Mouse (Mus musculus): ENCODE results near the gene Slco2a1. TPM values are rescaled to one million over a fixed set of nuclear protein-coding genes. Genes with fewer than 3 reads are reported as not detected.
"Not testable (repeated sequence)": the region's sequence is repeated elsewhere in the genome, so short reads cannot be mapped to it uniquely, and the experiment has no call there.

Slco2a1 gene
- polyA plus RNA-seq, 1 experiment from 2014 or later, result 21.4 TPM

DNA sequence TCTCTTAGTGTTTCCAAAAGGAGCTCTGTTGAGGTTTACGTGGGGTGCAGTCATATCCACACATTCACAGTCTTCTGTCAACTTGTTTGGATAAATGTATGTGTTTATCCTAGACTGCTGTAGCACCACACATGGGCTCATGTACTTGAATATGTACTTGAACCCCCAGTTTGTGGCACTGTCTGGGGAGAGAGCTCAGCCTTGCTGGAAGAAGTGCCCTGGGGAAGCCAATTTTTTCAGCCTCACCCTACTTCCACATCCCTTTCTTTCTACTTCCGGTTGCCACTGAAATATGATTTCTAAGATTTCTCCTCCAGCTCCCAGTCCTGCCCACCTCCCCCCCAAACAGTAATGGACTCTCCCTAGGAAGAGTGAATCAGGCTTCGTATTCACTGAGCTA, 105.2 kb downstream of the Slco2a1 start:
- no peak overlapping the region for H3K27ac ChIP-seq (ENCODE audit: low read length)
- WGBS, result 65% methylated on average over 3 of the region's 3 CpGs
- no peaks in the 10 kb centered on the region for H3K27me3 ChIP-seq (ENCODE audit: control insufficient read depth, insufficient read depth, low read depth, low read length)
- H3K9me3 ChIP-seq (ENCODE audit: control insufficient read depth, low read length), result no peaks in the 10 kb centered on the region
- H3K4me3 ChIP-seq (ENCODE audit: low read length), result no peak overlapping the region
- no peak overlapping the region for H3K9ac ChIP-seq (ENCODE audit: low read length)
- no peak overlapping the region for H3K4me2 ChIP-seq (ENCODE audit: low read depth, low read length)
- H3K4me1 ChIP-seq (replicated peaks; ENCODE audit: control insufficient read depth, insufficient read depth, low read length), result peaks cover 14% of the 10 kb centered on the region; the same call in 1 of the 2 replicates
- no peaks in the 10 kb centered on the region for H3K36me3 ChIP-seq (ENCODE audit: control insufficient read depth, insufficient read depth, low read length)
- no peak for ATAC-seq (ENCODE audit: low read depth)

DNA sequence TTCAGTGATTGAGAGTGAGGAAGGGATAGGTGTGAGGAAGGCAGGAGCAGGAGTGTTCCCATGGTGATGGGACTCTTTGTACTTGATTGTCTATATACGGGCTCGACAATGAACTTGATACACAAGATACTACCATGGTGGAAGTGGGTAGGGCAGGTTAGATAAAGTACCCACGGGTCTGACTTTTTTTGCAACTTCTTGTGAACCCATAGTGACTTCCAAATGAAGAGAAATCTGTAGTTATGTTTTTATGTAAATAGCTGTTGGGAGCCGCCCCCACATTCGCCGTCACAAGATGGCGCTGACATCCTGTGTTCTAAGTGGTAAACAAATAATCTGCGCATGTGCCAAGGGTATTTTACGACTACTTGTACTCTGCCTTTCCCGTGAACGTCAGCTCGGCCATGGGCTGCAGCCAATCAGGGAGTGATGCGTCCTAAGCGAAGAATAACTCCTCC, 119.9 kb downstream of the Slco2a1 start:
- H3K36me3 ChIP-seq (ENCODE audit: control insufficient read depth, insufficient read depth, low read length); H3K9me3 ChIP-seq (ENCODE audit: control insufficient read depth, low read length): not testable (repeated sequence)
- Histone ChIP-seq H3K4me3 (ENCODE audit: low read length) (peak overlapping the region; percentile 46), H3K4me1 (replicated peaks; ENCODE audit: control insufficient read depth, insufficient read depth, low read length) (peaks cover 20% of the 10 kb centered on the region), H3K9ac (ENCODE audit: low read length) (peak overlapping the region; percentile 59), H3K27ac (ENCODE audit: low read length) (peak overlapping the region; percentile 49; the same call in 1 of the 2 replicates), H3K27me3 (ENCODE audit: control insufficient read depth, insufficient read depth, low read depth, low read length) (peaks cover 28% of the 10 kb centered on the region), H3K4me2 (ENCODE audit: low read depth, low read length) (peak overlapping the region; percentile 56)
- 14% methylated on average over 7 of the region's 14 CpGs for WGBS
- ATAC-seq (ENCODE audit: low read depth), result peak; percentile 61

DNA sequence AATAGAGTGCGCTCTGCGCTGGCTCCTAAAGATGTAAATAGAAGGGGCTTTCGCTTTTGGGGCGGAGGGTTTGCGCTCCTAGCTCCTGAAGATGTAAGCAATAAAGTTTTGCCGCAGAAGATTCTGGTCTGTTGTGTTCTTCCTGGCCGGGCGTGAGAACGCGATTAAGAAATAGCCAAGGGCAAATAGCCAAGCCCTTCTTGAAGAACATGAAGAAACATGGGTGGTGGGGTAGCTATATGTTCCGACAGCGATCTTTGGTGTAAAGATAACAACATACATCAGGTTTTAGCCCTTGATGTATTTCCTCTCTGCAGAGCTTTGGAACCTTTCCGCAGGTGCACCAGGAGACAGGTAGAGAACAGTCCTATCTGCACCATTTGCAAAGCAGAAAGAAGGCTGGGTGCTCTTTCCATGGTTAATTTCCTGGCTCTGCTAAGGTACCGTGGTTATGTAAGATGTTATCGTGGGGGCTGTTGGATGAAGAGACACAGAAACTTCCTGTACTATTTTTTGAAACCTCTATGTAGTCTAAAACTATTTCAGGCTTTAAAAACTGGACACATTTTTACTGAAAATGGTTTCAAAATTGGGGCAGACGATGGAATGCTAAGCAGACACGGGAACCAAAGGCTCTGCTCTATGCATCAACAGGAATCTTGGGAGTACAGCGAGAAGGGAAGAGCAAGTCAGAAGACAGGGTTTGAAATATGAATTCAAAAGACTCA, 120.6 kb downstream of the Slco2a1 start:
- Histone ChIP-seq H3K36me3 (ENCODE audit: control insufficient read depth, insufficient read depth, low read length) (no peaks in the 10 kb centered on the region), H3K27me3 (ENCODE audit: control insufficient read depth, insufficient read depth, low read depth, low read length) (peaks cover 35% of the 10 kb centered on the region), H3K4me2 (ENCODE audit: low read depth, low read length) (peak overlapping the region; percentile 63), H3K4me1 (replicated peaks; ENCODE audit: control insufficient read depth, insufficient read depth, low read length) (peaks cover 20% of the 10 kb centered on the region), H3K9me3 (ENCODE audit: control insufficient read depth, low read length) (no peaks in the 10 kb centered on the region), H3K27ac (ENCODE audit: low read length) (no peak overlapping the region), H3K9ac (ENCODE audit: low read length) (peak overlapping the region; percentile 63), H3K4me3 (ENCODE audit: low read length) (peak overlapping the region; percentile 55)
- 26% methylated on average over 18 of the region's 18 CpGs for WGBS
- no peak for ATAC-seq (ENCODE audit: low read depth)

DNA sequence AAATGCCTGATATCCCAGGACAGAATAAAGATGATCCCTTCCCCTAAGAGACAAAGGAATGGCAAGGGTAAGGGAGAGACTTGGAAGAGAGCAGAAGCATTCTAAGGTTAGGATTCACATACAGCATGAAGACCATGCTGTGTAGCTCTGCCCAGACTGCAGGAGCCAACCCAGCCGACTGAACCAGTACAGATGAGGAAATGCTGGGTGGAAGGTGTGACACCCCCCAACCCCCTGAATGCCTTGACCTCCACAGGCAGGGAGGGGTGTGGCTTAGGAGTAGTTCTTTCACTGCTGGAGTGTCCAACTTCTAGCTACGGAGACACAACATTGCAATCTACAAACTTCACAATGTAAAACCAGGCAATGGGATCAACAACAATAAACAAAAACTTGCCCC, 121.4 kb downstream of the Slco2a1 start:
- Histone ChIP-seq H3K36me3 (ENCODE audit: control insufficient read depth, insufficient read depth, low read length) (no peaks in the 10 kb centered on the region), H3K9ac (ENCODE audit: low read length) (no peak overlapping the region), H3K4me2 (ENCODE audit: low read depth, low read length) (no peak overlapping the region), H3K4me3 (ENCODE audit: low read length) (no peak overlapping the region), H3K4me1 (replicated peaks; ENCODE audit: control insufficient read depth, insufficient read depth, low read length) (peaks cover 20% of the 10 kb centered on the region), H3K9me3 (ENCODE audit: control insufficient read depth, low read length) (no peaks in the 10 kb centered on the region), H3K27me3 (ENCODE audit: control insufficient read depth, insufficient read depth, low read depth, low read length) (peaks cover 38% of the 10 kb centered on the region), H3K27ac (ENCODE audit: low read length) (no peak overlapping the region)
- ATAC-seq (ENCODE audit: low read depth), result no peak
- 51% methylated on average over 2 of the region's 2 CpGs for WGBS

DNA sequence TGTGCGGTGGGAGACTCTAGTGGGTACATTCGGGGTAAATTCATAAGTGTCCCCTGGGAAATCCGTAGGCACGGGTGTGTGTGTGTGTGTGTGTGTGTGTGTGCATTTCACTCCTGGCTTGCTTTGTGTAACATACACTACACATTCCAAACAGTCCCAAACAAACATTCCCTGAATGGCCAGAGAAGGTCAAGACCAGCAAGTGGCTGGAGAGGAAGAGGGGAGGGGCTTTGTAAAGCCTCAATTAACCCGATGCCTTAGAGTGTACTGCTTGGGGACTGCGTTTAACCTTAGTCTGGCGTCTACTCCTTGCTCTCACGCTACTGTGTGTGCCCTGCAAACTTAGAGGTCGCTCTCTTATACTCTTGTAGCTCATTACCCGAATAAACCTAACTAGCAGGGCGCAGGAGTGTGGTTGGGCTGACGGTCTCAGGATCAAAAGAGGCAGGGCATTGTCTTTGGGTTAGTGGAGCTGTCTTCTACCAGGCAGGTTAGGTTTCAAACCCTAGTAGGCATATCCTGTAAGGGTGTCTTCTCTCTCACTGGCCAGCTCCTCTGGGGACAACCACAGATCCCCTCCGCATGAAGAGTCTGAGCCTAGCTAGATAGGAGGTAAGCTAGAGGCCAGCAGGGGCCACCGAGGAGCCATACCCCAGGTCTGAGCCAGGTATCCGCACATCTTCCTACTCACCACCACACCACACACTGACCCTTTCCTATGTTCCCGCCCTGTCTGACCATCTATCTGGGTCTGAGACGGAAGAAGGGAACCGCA, 122.4 kb downstream of the Slco2a1 start:
- peak overlapping the region; percentile 75 for H3K9ac ChIP-seq (ENCODE audit: low read length)
- 14% methylated on average over 18 of the region's 18 CpGs for WGBS
- H3K4me1 ChIP-seq (replicated peaks; ENCODE audit: control insufficient read depth, insufficient read depth, low read length), result peaks cover 20% of the 10 kb centered on the region
- peak overlapping the region; percentile 98 for H3K4me2 ChIP-seq (ENCODE audit: low read depth, low read length)
- H3K4me3 ChIP-seq (ENCODE audit: low read length), result peak overlapping the region; percentile 69
- no peak overlapping the region for H3K27ac ChIP-seq (ENCODE audit: low read length)
- no peaks in the 10 kb centered on the region for H3K36me3 ChIP-seq (ENCODE audit: control insufficient read depth, insufficient read depth, low read length)
- ATAC-seq (ENCODE audit: low read depth), result peak; percentile 7; the same call in 1 of the 2 replicates
- no peaks in the 10 kb centered on the region for H3K9me3 ChIP-seq (ENCODE audit: control insufficient read depth, low read length)
- peaks cover 43% of the 10 kb centered on the region for H3K27me3 ChIP-seq (ENCODE audit: control insufficient read depth, insufficient read depth, low read depth, low read length)

DNA sequence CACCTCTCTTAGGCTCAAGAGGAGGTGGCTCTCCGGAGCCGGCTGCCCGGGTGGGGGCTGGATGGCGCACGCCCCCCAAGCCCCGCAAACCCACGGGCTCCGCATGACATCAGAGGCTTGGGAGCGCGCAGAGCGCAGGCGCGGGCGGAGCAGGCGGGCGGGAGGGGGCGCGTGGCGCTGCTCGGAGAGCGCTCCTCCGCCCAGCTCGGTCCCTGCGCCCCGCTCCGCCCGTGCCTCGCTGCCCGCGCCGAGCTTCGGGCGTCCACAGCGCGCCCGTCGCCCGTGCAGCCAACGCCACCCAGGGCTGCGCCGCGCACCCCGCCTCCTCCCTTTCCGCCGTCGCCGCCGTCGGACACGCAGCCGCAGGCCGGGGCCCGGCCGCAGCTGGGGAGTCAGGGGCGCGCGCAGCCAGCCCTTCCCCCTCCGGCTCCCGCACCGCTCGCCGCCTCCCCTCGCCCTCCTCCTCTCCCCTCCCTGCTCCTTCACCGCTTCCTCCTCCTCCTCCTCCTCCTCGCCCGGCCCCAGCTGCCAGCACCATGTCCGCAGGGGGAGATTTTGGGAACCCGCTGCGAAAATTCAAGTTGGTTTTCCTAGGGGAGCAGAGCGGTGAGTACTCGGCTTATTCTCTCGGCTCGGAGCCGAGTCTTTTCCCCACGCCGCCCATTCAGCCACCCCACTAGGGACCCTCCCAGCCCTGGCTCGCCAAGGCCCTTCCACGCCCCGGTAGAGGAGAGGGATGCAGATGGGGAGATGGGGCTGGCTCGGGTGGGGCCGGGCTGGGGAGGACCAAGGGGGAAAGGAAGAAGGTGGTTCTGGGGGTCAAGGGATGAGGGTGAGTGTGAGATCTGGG, 123.3 kb downstream of the Slco2a1 start, which contains the start of gene Rab6b:
TSS of gene Rab6b (plus strand) at position 167 of the 850 bp plus-strand sequence.
- no peaks in the 10 kb centered on the region for H3K36me3 ChIP-seq (ENCODE audit: control insufficient read depth, insufficient read depth, low read length)
- peak within 1 kb of the TSS; percentile 69 for H3K4me3 ChIP-seq (ENCODE audit: low read length)
- no peaks in the 10 kb centered on the region for H3K9me3 ChIP-seq (ENCODE audit: control insufficient read depth, low read length)
- H3K4me2 ChIP-seq (ENCODE audit: low read depth, low read length), result peak within 1 kb of the TSS; percentile 98
- H3K27me3 ChIP-seq (ENCODE audit: control insufficient read depth, insufficient read depth, low read depth, low read length), result peaks cover 43% of the 10 kb centered on the region
- no peak within 1 kb of the TSS for H3K27ac ChIP-seq (ENCODE audit: low read length)
- H3K4me1 ChIP-seq (replicated peaks; ENCODE audit: control insufficient read depth, insufficient read depth, low read length), result peaks cover 20% of the 10 kb centered on the region
- under 1% methylated on average over 63 of the region's 81 CpGs for WGBS
- peak; percentile 66 for ATAC-seq (ENCODE audit: low read depth)
- H3K9ac ChIP-seq (ENCODE audit: low read length), result peak within 1 kb of the TSS; percentile 75

DNA sequence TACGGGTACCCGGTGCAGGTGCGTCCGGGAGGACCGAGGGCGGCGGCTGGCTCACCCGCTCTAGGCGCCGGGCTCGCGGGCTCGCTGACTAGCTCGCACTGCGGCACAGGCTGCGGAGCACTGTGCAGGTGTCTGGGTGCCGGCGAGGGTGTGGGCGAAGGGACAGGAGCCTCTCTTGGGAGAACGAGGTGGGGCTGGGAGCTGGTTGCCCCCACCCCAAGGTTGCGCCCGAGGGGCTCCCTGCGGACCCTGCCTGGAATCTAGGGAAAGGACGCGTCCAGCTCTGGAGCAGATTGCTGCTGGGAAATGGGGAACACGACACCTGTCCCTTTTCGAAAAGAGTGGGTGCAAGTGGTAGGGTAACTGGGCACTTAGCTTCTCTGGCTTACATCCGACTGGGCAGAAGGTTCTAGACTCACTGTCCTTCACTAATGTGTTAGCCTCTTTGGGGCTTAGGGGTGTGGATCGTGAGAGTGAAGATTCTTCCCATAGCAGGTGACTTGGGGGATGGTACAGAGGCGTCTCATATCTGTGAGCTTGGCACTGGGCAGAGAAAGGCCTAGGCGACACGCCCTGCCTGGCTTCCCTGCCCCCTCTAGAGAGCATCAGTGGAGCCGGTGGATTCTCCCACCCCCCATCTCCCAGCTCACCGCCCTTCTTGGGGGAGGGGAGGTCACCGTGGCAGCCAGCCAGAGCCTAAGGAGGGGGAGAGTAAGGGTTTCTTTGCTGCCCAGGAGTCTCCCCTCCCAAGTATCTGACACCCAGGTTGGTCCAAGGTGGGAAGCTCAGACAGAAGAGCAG, 124.2 kb downstream of the Slco2a1 start:
- peaks cover 20% of the 10 kb centered on the region for H3K4me1 ChIP-seq (replicated peaks; ENCODE audit: control insufficient read depth, insufficient read depth, low read length)
- H3K9me3 ChIP-seq (ENCODE audit: control insufficient read depth, low read length), result no peaks in the 10 kb centered on the region
- WGBS, result 1% methylated on average over 35 of the region's 35 CpGs
- peak overlapping the region; percentile 75 for H3K9ac ChIP-seq (ENCODE audit: low read length)
- no peaks in the 10 kb centered on the region for H3K36me3 ChIP-seq (ENCODE audit: control insufficient read depth, insufficient read depth, low read length)
- H3K4me2 ChIP-seq (ENCODE audit: low read depth, low read length), result peak overlapping the region; percentile 98
- ATAC-seq (ENCODE audit: low read depth), result peak; percentile 43
- H3K27me3 ChIP-seq (ENCODE audit: control insufficient read depth, insufficient read depth, low read depth, low read length), result peaks cover 43% of the 10 kb centered on the region
- H3K4me3 ChIP-seq (ENCODE audit: low read length), result peak overlapping the region; percentile 69
- no peak overlapping the region for H3K27ac ChIP-seq (ENCODE audit: low read length)

DNA sequence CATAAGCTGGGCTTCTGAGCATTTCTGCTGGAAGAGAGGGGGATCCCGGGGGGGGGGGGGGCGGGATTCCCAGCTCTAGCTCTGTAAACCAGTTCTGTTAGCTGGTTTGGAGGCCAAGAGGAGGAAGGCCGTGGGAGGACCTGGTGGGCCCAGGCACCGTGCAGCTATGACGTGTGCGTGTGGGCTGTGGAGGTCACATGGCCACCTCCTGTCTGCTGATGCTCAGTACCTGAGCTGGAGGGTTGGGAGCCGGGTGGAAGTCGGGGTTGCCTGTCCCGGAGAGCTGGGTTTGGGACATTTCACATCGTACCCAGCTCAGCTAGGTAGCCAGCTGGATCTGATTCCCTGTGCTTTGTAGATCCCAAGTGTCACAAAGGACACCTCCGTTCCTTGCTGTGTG, 124.8 kb downstream of the Slco2a1 start:
- ATAC-seq (ENCODE audit: low read depth), result no peak
- Histone ChIP-seq H3K36me3 (ENCODE audit: control insufficient read depth, insufficient read depth, low read length) (no peaks in the 10 kb centered on the region), H3K4me2 (ENCODE audit: low read depth, low read length) (no peak overlapping the region), H3K27ac (ENCODE audit: low read length) (no peak overlapping the region), H3K4me1 (replicated peaks; ENCODE audit: control insufficient read depth, insufficient read depth, low read length) (peaks cover 20% of the 10 kb centered on the region), H3K4me3 (ENCODE audit: low read length) (no peak overlapping the region), H3K9ac (ENCODE audit: low read length) (no peak overlapping the region), H3K27me3 (ENCODE audit: control insufficient read depth, insufficient read depth, low read depth, low read length) (peaks cover 43% of the 10 kb centered on the region), H3K9me3 (ENCODE audit: control insufficient read depth, low read length) (no peaks in the 10 kb centered on the region)
- 38% methylated on average over 10 of the region's 11 CpGs for WGBS

Data from lung, embryonic 16.5 days (tissue).